17 mouse cellular contexts compared by ENCODE assay signal in genomic region chr10:90616622-90617021, GRCm38 (mm10).
DNase-seq lines count a peak whose midpoint lies in the region; ATAC-seq and TF ChIP-seq lines count a peak whose summit lies in the region.
"Had no signal": no experiment of that assay in that cellular context is flagged by ENCODE, and none has a peak within 500 bp of the region (broad histone marks: within the 10 kb centered on the region; RNA-seq: fewer than 3 reads in every experiment).

No protein-coding gene starts in this region.

- no peaks in the 10 kb centered on the region for H3K36me3 ChIP-seq in forebrain, postnatal 0 days (ENCODE audit: insufficient read depth)
- no peaks in the 10 kb centered on the region for H3K36me3 ChIP-seq in forebrain, embryonic 11.5 days (ENCODE audit: control insufficient read depth, insufficient read depth, low read length)
- H3K36me3 ChIP-seq in liver, adult 2 months (ENCODE audit: control insufficient read depth, insufficient read depth, low read length), result no peaks in the 10 kb centered on the region
- H3K36me3 ChIP-seq in hindbrain, embryonic 11.5 days (ENCODE audit: control insufficient read depth, insufficient read depth, low read length), result no peaks in the 10 kb centered on the region
- H3K36me3 ChIP-seq: embryonic facial prominence, embryonic 10.5 days; embryonic facial prominence, embryonic 12.5 days; forebrain, embryonic 12.5 days had no signal

- no peak overlapping the region for H3K4me2 ChIP-seq in forebrain, postnatal 0 days (ENCODE audit: low read depth)
- H3K4me2 ChIP-seq in forebrain, embryonic 11.5 days (ENCODE audit: low read depth, low read length, severe bottlenecking), result no peak overlapping the region
- H3K4me2 ChIP-seq in hindbrain, embryonic 11.5 days (replicated peaks; ENCODE audit: low read depth, low read length), result no peak overlapping the region
- H3K4me2 ChIP-seq: embryonic facial prominence, embryonic 12.5 days; forebrain, embryonic 12.5 days had no signal

- H3K27ac ChIP-seq in forebrain, postnatal 0 days (ENCODE audit: low read depth, low read length), result 0 out of 2 replicates have a peak overlapping the region, but pooled peaks have one; percentile 15
- H3K27ac ChIP-seq in forebrain, embryonic 11.5 days (ENCODE audit: low read depth, low read length), result no peak overlapping the region
- no peak overlapping the region for H3K27ac ChIP-seq in liver, adult 2 months (replicated peaks; ENCODE audit: insufficient read depth, low read depth, low read length)
- peak overlapping the region; percentile 1; the same call in 1 of the 2 replicates for H3K27ac ChIP-seq in cortical plate, adult 2 months (ENCODE audit: insufficient read depth, low read length)
- no peak overlapping the region for H3K27ac ChIP-seq in hindbrain, embryonic 11.5 days (ENCODE audit: low read depth, low read length)
- H3K27ac ChIP-seq: embryonic facial prominence, embryonic 10.5 days; embryonic facial prominence, embryonic 12.5 days; forebrain, embryonic 12.5 days had no signal

- no peak for DNase-seq in forebrain, postnatal 0 days
- DNase-seq in forebrain, embryonic 11.5 days (ENCODE audit: low spot score), result no peak
- DNase-seq in liver, adult 2 months (ENCODE audit: extremely low read depth, low read depth, low spot score), result peak; percentile 35
- DNase-seq in liver, result no peak
- DNase-seq in hindbrain, embryonic 11.5 days (ENCODE audit: low spot score), result no peak
- DNase-seq: adrenal gland, adult 2 months; adrenal gland, postnatal 10 days; adrenal gland, postnatal 25 days; cerebellum, adult 11-12 months; cerebellum, adult 9-10 months; cerebellum, postnatal 10 days; cerebellum, postnatal 36 days had no signal

- no peaks in the 10 kb centered on the region for H3K9me3 ChIP-seq in forebrain, postnatal 0 days (ENCODE audit: low read length)
- no peaks in the 10 kb centered on the region for H3K9me3 ChIP-seq in forebrain, embryonic 11.5 days (ENCODE audit: control insufficient read depth, low read length)
- no peaks in the 10 kb centered on the region for H3K9me3 ChIP-seq in hindbrain, embryonic 11.5 days (ENCODE audit: control insufficient read depth, low read length)
- H3K9me3 ChIP-seq: embryonic facial prominence, embryonic 10.5 days; embryonic facial prominence, embryonic 12.5 days; forebrain, embryonic 12.5 days had no signal

- no peak overlapping the region for H3K4me3 ChIP-seq in forebrain, postnatal 0 days (ENCODE audit: low read depth, low read length)
- no peak overlapping the region for H3K4me3 ChIP-seq in forebrain, embryonic 11.5 days (ENCODE audit: low read depth, low read length)
- no peak overlapping the region for H3K4me3 ChIP-seq in liver, adult 2 months (ENCODE audit: insufficient read depth, low read depth, low read length)
- H3K4me3 ChIP-seq in cortical plate, adult 2 months (ENCODE audit: insufficient read depth, low read length), result no peak overlapping the region
- H3K4me3 ChIP-seq in hindbrain, embryonic 11.5 days (ENCODE audit: low read depth, low read length), result no peak overlapping the region
- H3K4me3 ChIP-seq: embryonic facial prominence, embryonic 10.5 days; embryonic facial prominence, embryonic 12.5 days; forebrain, embryonic 12.5 days had no signal

- H3K79me2 ChIP-seq in liver, adult 2 months (ENCODE audit: control insufficient read depth, insufficient read depth, low read length), result no peaks in the 10 kb centered on the region

- H3K27me3 ChIP-seq in forebrain, postnatal 0 days (ENCODE audit: insufficient read depth, low read length), result no peaks in the 10 kb centered on the region
- H3K27me3 ChIP-seq in forebrain, embryonic 11.5 days (ENCODE audit: control insufficient read depth, insufficient read depth, low read length), result no peaks in the 10 kb centered on the region
- H3K27me3 ChIP-seq in liver, adult 2 months (ENCODE audit: control insufficient read depth, insufficient read depth, low read length), result no peaks in the 10 kb centered on the region
- no peaks in the 10 kb centered on the region for H3K27me3 ChIP-seq in hindbrain, embryonic 11.5 days (ENCODE audit: control insufficient read depth, insufficient read depth, low read length)
- H3K27me3 ChIP-seq: embryonic facial prominence, embryonic 12.5 days; forebrain, embryonic 12.5 days had no signal

- WGBS in forebrain, postnatal 0 days, result 75% methylated on average over 2 of the region's 2 CpGs
- 92% methylated on average over 2 of the region's 2 CpGs for WGBS in forebrain, embryonic 11.5 days
- WGBS in liver, adult 2 months, result 75% methylated on average over 2 of the region's 2 CpGs
- 86% methylated on average over 2 of the region's 2 CpGs for WGBS in hindbrain, embryonic 11.5 days

- no peak for ATAC-seq in forebrain, postnatal 0 days
- ATAC-seq in forebrain, embryonic 11.5 days (replicated peaks; ENCODE audit: low FRiP score), result no peak
- ATAC-seq in hindbrain, embryonic 11.5 days (ENCODE audit: low FRiP score), result no peak
- ATAC-seq: forebrain, embryonic 14.5 days had no signal

- no peak for TF ChIP-seq POLR2A in liver, adult 2 months (IDR thresholded peaks at IDR 0.05; ENCODE audit: extremely low read depth, insufficient read depth, low read length)
- no peak for TF ChIP-seq POLR2A in cortical plate, adult 2 months (IDR thresholded peaks at IDR 0.05; ENCODE audit: extremely low read depth, insufficient read depth, low read length)

- TF ChIP-seq CTCF in forebrain, postnatal 0 days (IDR thresholded peaks at IDR 0.05; ENCODE audit: low read depth), result no peak
- TF ChIP-seq CTCF in liver, adult 2 months (IDR thresholded peaks at IDR 0.05; ENCODE audit: low read depth, low read length), result no peak
- TF ChIP-seq CTCF in cortical plate, adult 2 months (IDR thresholded peaks at IDR 0.05; ENCODE audit: extremely low read depth, insufficient read depth, low read length), result no peak

- peaks cover 14% of the 10 kb centered on the region for H3K4me1 ChIP-seq in forebrain, postnatal 0 days (ENCODE audit: insufficient read depth)
- no peaks in the 10 kb centered on the region for H3K4me1 ChIP-seq in forebrain, embryonic 11.5 days (replicated peaks; ENCODE audit: control insufficient read depth, insufficient read depth, low read length)
- H3K4me1 ChIP-seq in liver, adult 2 months (ENCODE audit: control insufficient read depth, insufficient read depth, low read length), result no peaks in the 10 kb centered on the region
- H3K4me1 ChIP-seq in cortical plate, adult 2 months (ENCODE audit: control insufficient read depth, insufficient read depth, low read length), result peaks cover 3% of the 10 kb centered on the region; the same call in 1 of the 2 replicates
- H3K4me1 ChIP-seq in hindbrain, embryonic 11.5 days (replicated peaks; ENCODE audit: control insufficient read depth, insufficient read depth, low read length), result no peaks in the 10 kb centered on the region
- H3K4me1 ChIP-seq: embryonic facial prominence, embryonic 10.5 days; embryonic facial prominence, embryonic 12.5 days had no signal

- no peak overlapping the region for H3K9ac ChIP-seq in forebrain, postnatal 0 days
- no peak overlapping the region for H3K9ac ChIP-seq in forebrain, embryonic 11.5 days (ENCODE audit: low read length)
- H3K9ac ChIP-seq in liver, adult 2 months (ENCODE audit: low read depth, low read length), result no peak overlapping the region
- no peak overlapping the region for H3K9ac ChIP-seq in hindbrain, embryonic 11.5 days (ENCODE audit: low read depth, low read length)
- H3K9ac ChIP-seq: embryonic facial prominence, embryonic 12.5 days; forebrain, embryonic 12.5 days had no signal

Comparison
In these comparisons a context has a peak if more than half of its experiments do, and no peak if none do; other contexts are left out.
1. H3K27ac ChIP-seq: peak in forebrain, postnatal 0 days (single experiment) and cortical plate, adult 2 months (single experiment); none in forebrain, embryonic 11.5 days (single experiment), liver, adult 2 months (single experiment) and hindbrain, embryonic 11.5 days (single experiment).